Mouse (Mus musculus) MEL (cell line): ENCODE measurements at regions not wholly inside any gene's neighbourhood (a gene's known extent, or its start where the extent isn't known, plus 50 kb on each side); places are given as distances from the start of the nearest gene placed in this dataset.
A peak's percentile ranks its signal among the peaks of the same experiment; 100 is the strongest.

Source experiments
- DNase-seq: peaks from one replicate; pipeline ENCODE4 v3.0.0; 2011; ENCODE audit warnings: low read depth, low spot score
- H3K27ac ChIP-seq: 2 replicates; pipeline ENCODE4 v1.5.1; 2012; ENCODE audit warnings: low read depth, mild to moderate bottlenecking, control low read depth, low read length, moderate library complexity; ENCODE audit not compliant: control insufficient read depth
- H3K27me3 ChIP-seq, 2 experiments: fragments of 150-350 bp in 1 of 2; sonication (generic) in 1 of 2; 2 replicates each; pipeline ENCODE4 v1.6.1; 2012; ENCODE audit warnings: low read length in 2 of 2, mild to moderate bottlenecking in 2 of 2, improper control_type of control experiment in 1 of 2, moderate library complexity in 1 of 2; ENCODE audit not compliant: insufficient read depth in 2 of 2, control insufficient read depth in 1 of 2
- H3K36me3 ChIP-seq, 2 experiments: 2 replicates each; pipeline ENCODE4 v1.6.1; 2012 to 2014; ENCODE audit warnings: low read length in 2 of 2, improper control_type of control experiment in 1 of 2, inconsistent platforms in 1 of 2, mild to moderate bottlenecking in 1 of 2; ENCODE audit not compliant: insufficient read depth in 2 of 2, control insufficient read depth in 1 of 2
- H3K4me1 ChIP-seq, 2 experiments: fragments of 150-350 bp in 1 of 2; sonication (generic) in 1 of 2; 2 replicates each; pipeline ENCODE4 v1.6.1; 2012; ENCODE audit warnings: low read length in 2 of 2, improper control_type of control experiment in 1 of 2, mild to moderate bottlenecking in 1 of 2; ENCODE audit not compliant: insufficient read depth in 2 of 2, control insufficient read depth in 1 of 2
- H3K4me3 ChIP-seq, 2 experiments: fragments of 150-350 bp in 1 of 2; sonication (generic) in 1 of 2; 2 replicates each; pipeline ENCODE4 v1.5.1; 2012; ENCODE audit warnings: low read depth in 2 of 2, low read length in 2 of 2, mild to moderate bottlenecking in 2 of 2, moderate library complexity in 2 of 2, control low read depth in 1 of 2, improper control_type of control experiment in 1 of 2; ENCODE audit not compliant: control insufficient read depth in 1 of 2, insufficient read depth in 1 of 2
- H3K79me2 ChIP-seq: 2 replicates; pipeline ENCODE4 v1.6.1; 2012; ENCODE audit warnings: mild to moderate bottlenecking, low read length, moderate library complexity; ENCODE audit not compliant: control insufficient read depth, poor library complexity, insufficient read depth
- H3K9ac ChIP-seq: 2 replicates; pipeline ENCODE4 v1.6.1; 2012; ENCODE audit warnings: low read depth, mild to moderate bottlenecking, control low read depth, low read length, moderate library complexity; ENCODE audit not compliant: control insufficient read depth, poor library complexity, severe bottlenecking
- H3K9me3 ChIP-seq: fragments of 150-350 bp; sonication (generic); replicated peaks from 2 replicates; pipeline ENCODE4 v1.6.1; 2012; ENCODE audit warnings: mild to moderate bottlenecking, low read length, improper control_type of control experiment, moderate library complexity; ENCODE audit not compliant: insufficient read depth
- BHLHE40 ChIP-seq: IDR thresholded peaks from 2 replicates; pipeline ENCODE4 v1.6.1; 2012; ENCODE audit warnings: low read depth, mild to moderate bottlenecking, inconsistent platforms, low read length, improper control_type of control experiment, borderline replicate concordance
- CTCF ChIP-seq, 3 experiments: IDR thresholded peaks in 2 of 3; conservative IDR thresholded peaks in 1 of 3; 2 replicates each; pipeline ENCODE4 v1.5.1; 2011 to 2012; ENCODE audit warnings: low read length in 3 of 3, low read depth in 2 of 3, mild to moderate bottlenecking in 2 of 3, improper control_type of control experiment in 1 of 3, inconsistent platforms in 1 of 3, mixed read lengths in 1 of 3, moderate library complexity in 1 of 3; ENCODE audit not compliant: control insufficient read depth in 1 of 3, insufficient read depth in 1 of 3, poor library complexity in 1 of 3, severe bottlenecking in 1 of 3
- E2F4 ChIP-seq: IDR thresholded peaks from 2 replicates; pipeline ENCODE4 v1.6.1; 2011; ENCODE audit warnings: low read depth, low read length, improper control_type of control experiment, borderline replicate concordance
- ELF1 ChIP-seq: IDR thresholded peaks from 2 replicates; pipeline ENCODE4 v1.6.1; 2014; ENCODE audit warnings: low read depth, mild to moderate bottlenecking, inconsistent platforms, low read length, improper control_type of control experiment, moderate library complexity
- EP300 ChIP-seq, 2 experiments: IDR thresholded peaks; 2 replicates each; pipeline ENCODE4 v1.6.1; 2011; ENCODE audit warnings: improper control_type of control experiment in 2 of 2, low read length in 2 of 2, low read depth in 1 of 2, mild to moderate bottlenecking in 1 of 2
- ETS1 ChIP-seq: IDR thresholded peaks from 2 replicates; pipeline ENCODE4 v1.6.1; 2012; ENCODE audit warnings: low read depth, mild to moderate bottlenecking, inconsistent platforms, low read length, improper control_type of control experiment, moderate library complexity
- GABPA ChIP-seq: IDR thresholded peaks from 2 replicates; pipeline ENCODE4 v1.6.1; 2012; ENCODE audit warnings: low read depth, mild to moderate bottlenecking, inconsistent platforms, low read length, improper control_type of control experiment, moderate library complexity
- HCFC1 ChIP-seq: IDR thresholded peaks from 2 replicates; pipeline ENCODE4 v1.6.1; 2012; ENCODE audit warnings: low read depth, mild to moderate bottlenecking, inconsistent platforms, low read length, improper control_type of control experiment, moderate library complexity
- KAT2A ChIP-seq: conservative IDR thresholded peaks from 2 replicates; pipeline ENCODE4 v1.6.1; 2012; ENCODE audit warnings: low read depth, low read length, improper control_type of control experiment, inconsistent platforms
- MAZ ChIP-seq: IDR thresholded peaks from 2 replicates; pipeline ENCODE4 v1.6.1; 2012; ENCODE audit warnings: low read depth, mild to moderate bottlenecking, inconsistent platforms, low read length, improper control_type of control experiment
- MEF2A ChIP-seq: IDR thresholded peaks from 2 replicates; pipeline ENCODE4 v1.6.1; 2014; ENCODE audit warnings: low read depth, mild to moderate bottlenecking, inconsistent platforms, low read length, improper control_type of control experiment; ENCODE audit not compliant: poor library complexity, insufficient replicate concordance, severe bottlenecking; ENCODE audit errors: extremely low read depth
- MXI1 ChIP-seq: IDR thresholded peaks from 2 replicates; pipeline ENCODE4 v1.6.1; 2011; ENCODE audit warnings: mild to moderate bottlenecking, low read depth, low read length, improper control_type of control experiment
- MYB ChIP-seq: IDR thresholded peaks from 2 replicates; pipeline ENCODE4 v1.6.1; 2011; ENCODE audit warnings: mild to moderate bottlenecking, low read depth, low read length, improper control_type of control experiment
- MYC ChIP-seq: IDR thresholded peaks from 2 replicates; pipeline ENCODE4 v1.6.1; 2011; ENCODE audit warnings: low read depth, mild to moderate bottlenecking, low read length, improper control_type of control experiment, moderate library complexity
- POLR2AphosphoS2 ChIP-seq: IDR thresholded peaks from 2 replicates; pipeline ENCODE4 v1.6.1; 2011; ENCODE audit warnings: low read length, improper control_type of control experiment
- POLR2AphosphoS5 ChIP-seq: IDR thresholded peaks from 2 replicates; pipeline ENCODE4 v1.6.1; 2012; ENCODE audit warnings: low read depth, borderline replicate concordance, mild to moderate bottlenecking, inconsistent platforms, low read length, moderate library complexity, mixed read lengths
- RAD21 ChIP-seq: IDR thresholded peaks from 2 replicates; pipeline ENCODE4 v1.6.1; 2011; ENCODE audit warnings: mild to moderate bottlenecking, low read depth, low read length, improper control_type of control experiment
- SMC3 ChIP-seq: IDR thresholded peaks from 2 replicates; pipeline ENCODE4 v1.6.1; 2011; ENCODE audit warnings: low read depth, low read length, improper control_type of control experiment
- TAL1 ChIP-seq: IDR thresholded peaks from 2 replicates; pipeline ENCODE4 v1.6.1; 2012; ENCODE audit warnings: mild to moderate bottlenecking, inconsistent platforms, low read length, moderate library complexity, mixed read lengths
- UBTF ChIP-seq: IDR thresholded peaks from 2 replicates; pipeline ENCODE4 v1.6.1; 2012; ENCODE audit warnings: low read depth, mild to moderate bottlenecking, inconsistent platforms, low read length, improper control_type of control experiment, moderate library complexity, borderline replicate concordance; ENCODE audit not compliant: insufficient read depth
- USF2 ChIP-seq, 2 experiments: IDR thresholded peaks; 2 replicates each; pipeline ENCODE4 v1.6.1; 2011 to 2012; ENCODE audit warnings: improper control_type of control experiment in 2 of 2, low read length in 2 of 2, borderline replicate concordance in 1 of 2, inconsistent platforms in 1 of 2, low read depth in 1 of 2, mild to moderate bottlenecking in 1 of 2; ENCODE audit not compliant: insufficient read depth in 1 of 2

- Histone ChIP-seq H3K4me1 (no peaks in the 10 kb centered on the region), H3K27me3 (no peaks in the 10 kb centered on the region), H3K4me3 (no peak overlapping the region)
- TF ChIP-seq RAD21 (peak; percentile 35), MXI1 (no peak), SMC3 (peak; percentile 51), CTCF (IDR thresholded peaks at IDR 0.05 in 2 of 3, conservative IDR thresholded peaks at IDR 0.05 in 1 of 3; ENCODE audit: control insufficient read depth in 1 of 3, insufficient read depth in 1 of 3, low read depth in 2 of 3, low read length in 3 of 3, poor library complexity in 1 of 3, severe bottlenecking in 1 of 3) (peak in 2 of 3 experiments; percentile 32 to 42; a peak in 4 of 6 replicates)
- TF ChIP-seq, all 39 proteins: peak for 3
- Histone ChIP-seq H3K79me2 (no peaks in the 10 kb centered on the region), H3K9me3 (no peaks in the 10 kb centered on the region), H3K36me3 (no peaks in the 10 kb centered on the region), H3K27ac (no peak overlapping the region), H3K9ac (no peak overlapping the region)
- DNase-seq = peak; percentile 34
Measured at GRCm38 (mm10) chr1:138715162-138715561, 95.2 kb upstream of the Nek7 start.

GRCm38 (mm10) chr1:138709229-138709608, 89.3 kb upstream of the Nek7 start:
- Histone ChIP-seq H3K79me2 (no peaks in the 10 kb centered on the region), H3K4me3 (no peak overlapping the region), H3K9me3 (no peaks in the 10 kb centered on the region), H3K36me3 (no peaks in the 10 kb centered on the region), H3K27ac (no peak overlapping the region), H3K27me3 (peaks cover 0 to 2% of the 10 kb centered on the region in 2 experiments; a peak in 2 of 4 replicates), H3K4me1 (no peaks in the 10 kb centered on the region), H3K9ac (no peak overlapping the region)
- no peak for TF ChIP-seq MYC
- no peak for TF ChIP-seq ETS1
- TF ChIP-seq GABPA = no peak
- no peak for TF ChIP-seq TAL1
- no peak for TF ChIP-seq BHLHE40
- no peak for TF ChIP-seq MAZ
- TF ChIP-seq HCFC1 = no peak
- TF ChIP-seq POLR2AphosphoS5 = no peak
- no peak for TF ChIP-seq UBTF
- no peak for TF ChIP-seq MYB
- no peak for TF ChIP-seq E2F4
- no peak for TF ChIP-seq MEF2A
- TF ChIP-seq ELF1 = no peak
- no peak for TF ChIP-seq POLR2AphosphoS2
- TF ChIP-seq SMC3 = no peak
- TF ChIP-seq KAT2A = no peak
- TF ChIP-seq EP300 (IDR thresholded peaks at IDR 0.05; ENCODE audit: low read depth in 1 of 2, low read length in 2 of 2) = no peak
- no peak for TF ChIP-seq USF2 (IDR thresholded peaks at IDR 0.05; ENCODE audit: borderline replicate concordance in 1 of 2, insufficient read depth in 1 of 2, low read depth in 1 of 2, low read length in 2 of 2)
- DNase-seq = no peak
